Mouse (Mus musculus) megakaryocyte, embryonic 14.5 days (primary cell): ENCODE measurements around the gene Polr2f. TPM values are rescaled to one million over a fixed set of nuclear protein-coding genes. Genes with fewer than 3 reads are reported as not detected.

Experiments
- H3K27me3 ChIP-seq: replicated peaks from 2 replicates; pipeline ENCODE3; 2012; ENCODE audit warnings: inconsistent platforms
- H3K36me3 ChIP-seq: replicated peaks from 2 replicates; pipeline ENCODE3; 2012; ENCODE audit warnings: low read length, inconsistent platforms, mixed read lengths
- H3K4me1 ChIP-seq: 2 replicates; pipeline ENCODE4 v1.6.1; 2012; ENCODE audit warnings: inconsistent platforms
- H3K4me3 ChIP-seq: replicated peaks from 2 replicates; pipeline ENCODE3; 2012; ENCODE audit warnings: moderate library complexity, mild to moderate bottlenecking, inconsistent platforms
- H3K9me3 ChIP-seq: 2 replicates; pipeline ENCODE4 v1.6.1; 2012; ENCODE audit warnings: inconsistent platforms
- FLI1 ChIP-seq: IDR thresholded peaks from 2 replicates; pipeline ENCODE4 v1.6.1; 2012; ENCODE audit warnings: low read length, inconsistent platforms, mixed read lengths
- GATA1 ChIP-seq: IDR thresholded peaks from 3 replicates; pipeline ENCODE4 v1.6.1; 2012; ENCODE audit warnings: mixed read lengths, low read length, inconsistent platforms, borderline replicate concordance
- polyA plus RNA-seq: library from polyadenylated mRNA; stranded (reverse); fragments of >175 nt; gene quantifications from 2 replicates; pipeline ENCODE4 v1.2.3, GENCODE M21; 2012; ENCODE audit warnings: low replicate concordance; ENCODE audit not compliant: insufficient read depth

The Polr2f gene
- polyA plus RNA-seq, 1 experiment, result 173 TPM

- no peak overlapping the region for H3K4me3 ChIP-seq
- H3K4me1 ChIP-seq, result peaks cover 38% of the 10 kb centered on the region
- peaks cover 3% of the 10 kb centered on the region; the same call in 1 of the 2 replicates for H3K9me3 ChIP-seq
- TF ChIP-seq GATA1 (no peak), FLI1 (no peak)
- H3K36me3 ChIP-seq, result peaks cover 53% of the 10 kb centered on the region
- H3K27me3 ChIP-seq, result no peaks in the 10 kb centered on the region
Observed at GRCm38 (mm10) chr15:79144021-79144420, 3.2 kb downstream of the Polr2f start.

- Histone ChIP-seq H3K9me3 (no peaks in the 10 kb centered on the region), H3K4me3 (no peak overlapping the region), H3K4me1 (peaks cover 31% of the 10 kb centered on the region), H3K36me3 (peaks cover 64% of the 10 kb centered on the region), H3K27me3 (no peaks in the 10 kb centered on the region)
- TF ChIP-seq FLI1 (no peak), GATA1 (no peak)
Observed at GRCm38 (mm10) chr15:79145522-79145921, 4.7 kb downstream of the Polr2f start.

GRCm38 (mm10) chr15:79148533-79148932, 7.7 kb downstream of the Polr2f start:
- Histone ChIP-seq H3K9me3 (no peaks in the 10 kb centered on the region), H3K27me3 (no peaks in the 10 kb centered on the region), H3K4me1 (peaks cover 9% of the 10 kb centered on the region), H3K36me3 (peaks cover 92% of the 10 kb centered on the region), H3K4me3 (no peak overlapping the region)
- TF ChIP-seq GATA1, result no peak
- TF ChIP-seq FLI1, result no peak

GRCm38 (mm10) chr15:79151881-79152280, 11.1 kb downstream of the Polr2f start:
- Histone ChIP-seq H3K27me3 (peaks cover 22% of the 10 kb centered on the region), H3K9me3 (no peaks in the 10 kb centered on the region), H3K4me3 (no peak overlapping the region), H3K4me1 (peaks cover 7% of the 10 kb centered on the region; the same call in 1 of the 2 replicates), H3K36me3 (peaks cover 60% of the 10 kb centered on the region)
- TF ChIP-seq FLI1, result no peak
- no peak for TF ChIP-seq GATA1

- Histone ChIP-seq H3K4me3 (no peak overlapping the region), H3K9me3 (no peaks in the 10 kb centered on the region), H3K4me1 (peaks cover 7% of the 10 kb centered on the region; the same call in 1 of the 2 replicates), H3K36me3 (peaks cover 52% of the 10 kb centered on the region), H3K27me3 (peaks cover 29% of the 10 kb centered on the region)
- TF ChIP-seq FLI1, result no peak
- no peak for TF ChIP-seq GATA1
Observed at GRCm38 (mm10) chr15:79152709-79153108, 11.9 kb downstream of the Polr2f start.

- Histone ChIP-seq H3K27me3 (peaks cover 57% of the 10 kb centered on the region), H3K9me3 (no peaks in the 10 kb centered on the region), H3K4me1 (peaks cover 7% of the 10 kb centered on the region; the same call in 1 of the 2 replicates), H3K4me3 (no peak overlapping the region), H3K36me3 (peaks cover 28% of the 10 kb centered on the region)
- TF ChIP-seq FLI1 (no peak), GATA1 (no peak)
Observed at GRCm38 (mm10) chr15:79155572-79155971, 14.8 kb downstream of the Polr2f start.

- Histone ChIP-seq H3K4me1 (peaks cover 12% of the 10 kb centered on the region), H3K4me3 (no peak overlapping the region), H3K9me3 (no peaks in the 10 kb centered on the region), H3K36me3 (no peaks in the 10 kb centered on the region), H3K27me3 (peaks cover 98% of the 10 kb centered on the region)
- TF ChIP-seq FLI1 (no peak), GATA1 (no peak)
Observed at GRCm38 (mm10) chr15:79162301-79162700, 21.5 kb downstream of the Polr2f start.

- H3K4me1 ChIP-seq, result peaks cover 12% of the 10 kb centered on the region
- no peaks in the 10 kb centered on the region for H3K9me3 ChIP-seq
- H3K36me3 ChIP-seq, result no peaks in the 10 kb centered on the region
- H3K4me3 ChIP-seq, result no peak overlapping the region
- TF ChIP-seq GATA1 (no peak), FLI1 (no peak)
- peaks cover 99% of the 10 kb centered on the region for H3K27me3 ChIP-seq
Observed at GRCm38 (mm10) chr15:79162822-79163221, 22.0 kb downstream of the Polr2f start.

GRCm38 (mm10) chr15:79164251-79164650, 23.4 kb downstream of the Polr2f start:
- H3K4me3 ChIP-seq, result no peak overlapping the region
- TF ChIP-seq FLI1, result no peak
- TF ChIP-seq GATA1, result no peak
- no peaks in the 10 kb centered on the region for H3K9me3 ChIP-seq
- peaks cover 99% of the 10 kb centered on the region for H3K27me3 ChIP-seq
- H3K36me3 ChIP-seq, result no peaks in the 10 kb centered on the region
- peaks cover 12% of the 10 kb centered on the region for H3K4me1 ChIP-seq

GRCm38 (mm10) chr15:79165140-79165539, 24.3 kb downstream of the Polr2f start, which contains the start of gene Sox10:
TSS of gene Sox10 (minus strand) at chr15:79165240.
- Histone ChIP-seq H3K4me3 (no peak within 1 kb of the TSS), H3K9me3 (no peaks in the 10 kb centered on the region), H3K4me1 (peaks cover 12% of the 10 kb centered on the region), H3K27me3 (peaks cover 97% of the 10 kb centered on the region), H3K36me3 (no peaks in the 10 kb centered on the region)
- TF ChIP-seq GATA1 (no peak), FLI1 (no peak)

- no peaks in the 10 kb centered on the region for H3K9me3 ChIP-seq
- peaks cover 92% of the 10 kb centered on the region for H3K27me3 ChIP-seq
- H3K4me1 ChIP-seq, result peaks cover 14% of the 10 kb centered on the region
- no peaks in the 10 kb centered on the region for H3K36me3 ChIP-seq
- no peak for TF ChIP-seq GATA1
- no peak for TF ChIP-seq FLI1
- H3K4me3 ChIP-seq, result no peak overlapping the region
Observed at GRCm38 (mm10) chr15:79166712-79167111, 25.9 kb downstream of the Polr2f start.
